Mouse (Mus musculus) embryo, embryonic 11.5 days (tissue): ENCODE measurements at regions not wholly inside any gene's neighbourhood (a gene's known extent, or its start where the extent isn't known, plus 50 kb on each side); places are given as distances from the start of the nearest gene placed in this dataset.
A peak's percentile ranks its signal among the peaks of the same experiment; 100 is the strongest.

ENCODE experiments used
- DNase-seq: peaks from one replicate; pipeline ENCODE4 v3.0.0-alpha.2; 2012; ENCODE audit warnings: low read depth, low spot score

DNA sequence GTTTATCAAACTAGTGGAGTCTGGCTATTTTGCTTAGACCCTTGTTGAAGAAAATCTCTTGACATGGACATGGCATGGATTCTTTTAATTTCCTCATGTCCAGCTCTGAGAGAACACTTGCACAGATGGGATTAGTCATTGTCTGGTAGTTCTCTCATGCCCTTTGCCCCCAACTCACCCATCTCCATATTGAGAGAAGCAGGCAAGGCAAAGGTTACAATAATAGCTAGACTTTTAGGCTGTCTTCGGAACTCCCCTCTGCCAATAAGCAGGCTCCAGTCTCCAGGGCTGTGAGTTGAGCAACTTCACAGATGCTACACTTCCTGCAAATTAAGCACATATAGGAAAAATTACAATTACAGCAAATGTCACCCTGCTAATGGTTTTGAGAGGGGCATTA lies 558.0 kb upstream of the Alcam start:
- DNase-seq: no peak

DNA sequence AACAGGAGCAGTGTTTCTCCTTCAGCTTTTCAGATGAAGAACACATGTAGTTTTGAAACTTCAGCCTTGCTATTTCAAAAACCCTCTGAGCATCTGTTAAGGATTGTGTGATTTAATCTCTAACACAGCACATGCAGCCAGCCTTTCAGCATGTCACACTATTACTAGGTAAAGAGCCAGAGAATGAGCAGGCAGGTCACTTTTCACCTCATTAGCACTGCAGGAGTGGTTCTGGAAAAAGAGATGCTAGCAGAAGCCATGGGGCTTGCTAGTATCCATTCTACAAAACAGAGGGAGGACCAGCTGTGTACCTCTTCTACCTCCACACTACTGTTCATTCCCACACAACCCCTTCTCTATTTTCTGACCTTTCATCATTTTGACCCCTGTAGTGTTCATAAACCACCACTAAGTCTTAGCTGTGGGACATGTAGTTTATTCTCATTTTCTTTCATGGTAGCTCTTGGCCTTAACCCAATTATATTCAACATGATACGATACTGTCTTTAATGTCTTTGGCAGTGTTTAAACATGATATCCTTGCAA lies 535.1 kb upstream of the Alcam start:
- peak; percentile 7 for DNase-seq

DNA sequence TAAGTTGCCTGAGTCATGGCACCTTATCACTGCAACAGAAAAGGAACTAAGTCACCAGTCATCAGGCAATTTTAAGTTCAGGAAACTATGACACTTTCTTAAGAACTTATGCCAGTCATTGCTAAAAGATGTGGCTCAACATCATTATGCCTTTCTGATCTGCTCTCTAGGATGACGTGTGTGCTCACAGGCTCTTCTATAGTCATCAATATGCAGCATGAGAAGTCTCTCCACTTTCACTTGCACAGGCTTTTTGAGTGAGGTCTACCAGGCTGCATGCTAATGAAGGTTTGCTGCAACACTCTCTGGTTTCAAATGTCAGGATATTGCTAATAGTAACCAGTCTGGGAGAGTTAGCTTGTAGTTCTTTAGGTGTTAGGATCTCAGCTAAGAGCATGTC lies 530.5 kb upstream of the Alcam start:
- DNase-seq: no peak

DNA sequence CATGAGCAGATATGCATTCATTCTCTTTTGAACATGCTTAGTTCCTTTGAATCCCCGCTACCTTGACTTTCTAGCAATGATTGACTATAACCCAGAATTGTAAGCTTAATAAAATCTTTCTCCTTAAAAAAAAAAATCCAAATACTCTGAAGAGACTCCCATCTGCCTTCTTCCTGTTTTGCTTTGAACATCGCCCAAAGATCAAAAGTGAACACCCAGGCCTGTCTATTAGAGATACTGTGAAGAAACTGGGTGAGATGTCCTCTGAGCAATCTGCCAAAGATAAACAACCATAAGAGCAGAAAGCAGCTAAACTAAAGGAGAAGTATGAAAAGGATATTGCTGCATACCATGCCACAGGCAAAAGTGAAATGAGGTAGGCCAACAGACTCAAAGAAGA lies 527.1 kb upstream of the Alcam start:
- DNase-seq: no peak

DNA sequence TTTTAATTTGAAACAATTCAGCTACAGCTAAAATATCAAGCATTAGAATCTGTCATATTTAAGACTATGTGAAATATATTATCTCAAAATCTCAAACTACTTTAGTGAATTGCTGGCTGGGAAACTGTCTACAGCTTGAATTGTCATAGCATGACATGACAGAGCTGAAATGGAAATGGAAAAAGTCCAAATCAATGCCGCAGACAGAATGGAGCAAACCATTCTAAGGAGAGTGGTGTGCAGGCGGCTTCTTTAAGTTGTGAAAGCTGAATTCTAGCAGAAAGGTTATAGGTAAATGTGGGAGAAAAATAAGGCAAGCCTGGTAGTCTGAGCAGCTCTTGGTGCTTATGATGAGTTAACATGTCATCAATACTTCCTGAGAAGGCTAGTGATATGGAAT lies 518.9 kb upstream of the Alcam start:
- DNase-seq: no peak

DNA sequence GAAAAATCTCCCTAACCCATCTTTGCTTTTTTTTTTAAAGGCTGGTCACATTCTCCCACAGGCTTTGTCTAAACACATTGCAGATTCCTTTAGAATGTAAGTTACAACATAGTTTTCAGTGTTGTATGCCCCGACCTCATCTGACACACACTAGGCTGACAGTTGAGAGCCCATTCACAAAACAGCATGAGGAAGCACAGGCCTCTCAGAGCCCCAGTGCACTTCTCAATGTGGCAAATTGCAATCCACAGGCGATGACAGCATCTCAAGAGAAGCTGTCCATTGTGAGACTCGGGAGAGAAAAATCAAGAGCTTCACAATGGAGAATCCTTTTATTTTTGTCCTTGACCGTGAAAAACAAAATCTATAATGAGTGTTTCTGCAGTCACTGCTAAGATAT lies 493.8 kb upstream of the Alcam start:
- DNase-seq: no peak

DNA sequence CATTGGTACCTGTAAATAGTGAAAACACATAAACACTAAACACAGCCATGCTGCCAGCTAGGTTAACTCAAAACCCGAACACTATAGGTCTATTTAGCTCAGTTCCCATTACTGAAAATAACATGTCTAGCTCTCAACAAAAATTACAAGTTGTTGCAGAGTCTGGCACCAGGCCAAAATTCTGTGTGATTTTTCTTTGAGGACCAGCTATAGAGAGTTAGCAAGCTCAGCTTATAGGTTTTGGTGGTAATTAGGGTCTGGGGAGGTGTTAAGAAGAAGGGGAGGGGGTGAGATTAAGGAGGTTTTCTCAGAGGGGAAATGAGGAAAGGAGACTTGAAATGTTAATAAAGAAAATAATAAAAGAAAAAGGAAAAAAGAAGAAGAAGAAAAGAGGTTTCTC lies 480.9 kb upstream of the Alcam start:
- DNase-seq: no peak

DNA sequence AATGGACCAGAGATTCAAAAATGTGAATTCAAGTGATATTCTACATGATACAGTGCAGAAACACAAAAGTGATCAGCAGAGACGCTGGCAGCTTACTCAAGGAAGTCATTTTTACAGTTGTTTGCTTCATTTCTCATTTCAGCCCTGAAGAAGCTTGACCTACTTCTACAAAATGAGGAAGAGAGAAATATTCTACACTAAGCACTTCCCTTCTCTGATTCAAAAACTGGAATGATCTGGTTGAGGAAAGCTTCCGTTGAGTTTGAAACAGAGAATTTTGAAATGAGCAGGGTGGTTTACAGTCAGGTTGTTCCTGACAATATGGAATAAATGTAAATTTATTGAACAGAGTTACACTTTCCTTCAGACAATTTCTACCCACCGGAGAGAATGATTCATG lies 478.1 kb upstream of the Alcam start:
- no peak for DNase-seq

DNA sequence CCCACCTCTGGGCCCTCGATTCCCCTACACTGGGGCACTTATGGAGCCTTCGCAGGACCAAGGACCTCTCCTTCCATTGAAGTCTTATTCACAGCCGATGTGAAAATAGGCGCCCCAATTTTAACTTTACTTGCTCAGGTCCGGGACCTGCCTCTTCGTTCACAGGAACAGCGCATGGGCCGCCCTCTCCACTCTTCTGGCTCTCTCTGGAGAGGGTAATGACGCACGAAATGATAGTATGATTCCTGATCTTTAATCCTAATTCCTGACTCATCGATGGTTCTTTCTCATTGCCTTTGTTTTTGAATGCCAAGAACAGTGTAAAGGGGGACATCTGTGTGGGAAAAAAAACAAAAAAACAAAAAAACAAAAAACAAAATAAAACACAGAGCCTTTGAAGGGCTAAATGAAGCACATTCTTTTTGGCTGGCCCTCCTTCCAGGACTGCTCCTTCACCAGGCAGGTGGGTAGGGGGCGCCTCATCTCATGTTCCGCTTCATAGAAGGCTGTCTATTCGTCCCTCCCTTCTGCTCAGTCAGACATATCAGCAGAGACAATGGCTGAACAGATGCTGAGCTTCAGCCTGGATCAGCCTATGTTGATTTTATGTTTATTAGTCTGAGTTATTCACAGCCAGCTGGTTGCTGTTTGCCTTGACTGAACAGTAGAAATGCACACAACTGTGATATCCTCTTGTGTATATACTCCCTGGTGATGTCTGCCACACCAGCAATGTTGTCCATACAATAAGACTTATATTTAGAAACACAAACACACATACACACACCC lies 438.8 kb upstream of the Alcam start:
- no peak for DNase-seq

DNA sequence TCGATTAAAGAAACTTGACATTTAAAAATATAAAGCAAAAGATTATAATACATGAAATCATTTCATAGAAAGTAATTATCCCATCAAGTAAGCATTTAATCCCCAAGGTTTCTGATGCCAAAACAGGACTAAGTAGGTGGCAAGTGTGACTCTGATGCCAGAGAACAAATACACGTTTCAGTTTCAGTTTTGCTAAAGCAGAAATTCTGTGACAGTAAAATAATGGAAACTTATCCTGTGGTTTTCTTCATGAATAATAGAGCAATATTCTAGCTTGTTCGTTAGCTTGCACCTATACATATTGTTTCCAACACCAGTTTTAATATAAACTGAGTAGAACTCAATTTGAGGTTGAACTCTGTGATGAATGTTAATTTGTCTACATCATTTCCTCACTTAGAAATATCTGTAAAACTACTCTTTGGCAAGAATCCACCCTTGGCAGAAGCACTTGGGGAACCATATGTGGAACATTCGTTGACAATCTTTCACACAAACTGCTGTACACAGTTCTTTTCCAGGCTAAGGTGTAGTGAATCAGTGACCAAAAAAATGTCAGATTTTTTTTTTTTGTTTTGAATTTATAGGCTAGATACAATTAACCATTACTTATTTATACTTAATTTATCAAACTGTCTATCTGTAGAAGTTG lies 425.7 kb upstream of the Alcam start:
- no peak for DNase-seq

DNA sequence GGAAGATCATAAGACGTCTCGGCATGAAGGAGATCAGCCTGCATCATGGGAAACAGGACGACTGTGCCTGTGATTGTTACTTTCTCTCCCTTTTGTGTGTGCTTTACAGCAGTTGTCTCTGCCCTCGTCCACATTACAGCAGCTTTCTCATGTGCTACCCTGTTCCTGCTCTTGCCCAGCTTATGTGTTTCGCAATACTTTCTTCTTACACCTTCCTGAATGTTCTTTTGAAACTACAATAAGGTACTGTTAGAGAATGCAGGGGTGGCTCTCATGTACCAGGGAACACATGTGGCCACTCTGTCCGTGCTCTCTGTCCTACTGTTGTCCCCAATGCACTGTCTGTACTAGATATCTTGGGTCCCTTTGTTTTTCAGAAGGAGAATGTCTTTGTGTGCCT lies 414.0 kb upstream of the Alcam start:
- DNase-seq: no peak

DNA sequence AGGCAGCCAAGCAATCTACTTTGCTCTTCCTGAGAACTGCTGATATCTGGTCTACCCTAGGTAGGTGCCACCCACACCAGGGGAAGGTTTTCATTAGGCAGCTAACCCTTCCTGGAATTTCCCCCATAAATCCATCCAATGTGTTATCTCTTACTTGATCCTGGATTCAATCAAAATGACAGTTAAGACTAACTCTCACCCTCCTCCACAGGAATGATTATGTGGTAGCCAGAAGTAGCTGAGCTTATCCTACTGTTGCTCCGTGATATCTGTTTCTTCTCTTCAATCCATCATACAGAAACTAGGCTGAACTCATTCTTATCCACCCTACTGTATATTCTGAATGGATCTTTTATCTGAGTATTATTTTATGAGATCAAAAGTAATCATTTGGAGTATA lies 409.7 kb upstream of the Alcam start:
- no peak for DNase-seq

DNA sequence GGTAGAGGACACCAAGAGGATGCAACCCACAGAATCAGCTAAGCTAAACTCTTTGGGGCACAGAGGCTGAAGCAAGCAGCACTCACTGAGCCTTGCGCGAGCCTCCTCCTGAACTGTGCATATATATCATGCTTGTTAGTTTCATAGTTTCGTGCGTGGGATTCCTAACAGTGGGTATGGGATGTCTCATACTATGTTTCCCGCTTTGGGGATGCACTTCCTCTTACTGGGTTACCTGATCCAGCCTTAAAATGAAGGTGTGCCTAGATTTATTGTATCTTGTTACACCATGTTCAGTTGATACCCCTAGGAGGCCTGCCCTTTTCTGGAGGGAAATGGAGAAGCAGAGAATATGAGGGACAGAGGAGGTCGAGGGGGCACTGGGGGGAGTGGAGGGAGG lies 407.4 kb upstream of the Alcam start:
- no peak for DNase-seq

DNA sequence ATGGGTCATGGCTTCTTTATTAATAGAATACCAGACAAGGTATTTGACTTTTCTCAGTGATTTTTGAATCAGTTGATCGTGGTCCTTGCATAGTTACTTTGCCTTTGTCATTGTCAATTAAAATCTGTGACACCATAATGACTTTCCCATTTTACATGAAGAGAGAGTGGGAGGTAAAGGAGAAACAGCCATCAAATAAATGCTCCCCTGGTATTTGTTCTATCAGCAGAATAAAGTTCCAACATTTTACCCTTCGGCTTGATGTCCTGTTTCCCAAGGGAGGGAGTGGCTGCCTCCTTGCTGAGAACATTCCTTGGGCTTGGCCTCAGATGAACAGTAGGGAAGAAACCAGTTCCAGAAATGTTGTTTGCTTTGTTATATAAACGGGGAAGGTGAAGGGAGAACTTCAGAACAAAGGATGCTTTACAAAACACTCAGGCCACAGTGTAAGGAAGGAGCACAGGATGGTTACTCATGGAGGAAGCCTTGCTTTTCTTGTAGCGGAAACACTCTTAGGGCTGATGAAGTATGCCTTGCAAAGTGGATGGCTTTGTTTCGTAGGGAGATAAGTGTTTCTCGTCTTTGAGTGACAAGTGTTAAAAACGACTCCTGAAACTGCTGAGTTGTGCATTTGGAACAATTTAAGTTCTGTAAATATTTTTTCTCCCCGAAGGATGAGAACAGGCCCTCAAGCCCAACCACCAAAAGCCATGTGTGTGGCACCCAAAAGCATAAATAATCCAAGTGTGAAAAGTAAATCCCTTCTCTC lies 404.8 kb upstream of the Alcam start:
- no peak for DNase-seq

DNA sequence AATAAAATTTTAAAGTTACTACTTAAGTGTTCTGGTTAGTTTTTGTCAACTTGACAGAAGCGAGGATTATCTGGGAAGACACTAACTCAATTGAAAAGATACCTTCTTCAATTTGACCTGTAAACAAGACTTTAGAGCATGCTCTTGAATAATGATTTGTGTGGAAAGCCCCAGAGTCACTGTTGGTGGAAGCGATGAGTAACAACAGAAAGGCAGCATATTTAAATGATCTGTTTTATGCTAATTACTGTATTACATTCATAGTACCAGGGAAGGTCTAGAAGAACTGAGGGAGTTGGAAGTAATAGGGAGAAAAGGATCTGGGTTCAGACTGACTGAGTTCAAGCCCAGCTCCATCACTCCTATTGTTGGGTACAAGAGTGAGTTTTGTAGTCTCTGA lies 397.3 kb upstream of the Alcam start:
- no peak for DNase-seq

DNA sequence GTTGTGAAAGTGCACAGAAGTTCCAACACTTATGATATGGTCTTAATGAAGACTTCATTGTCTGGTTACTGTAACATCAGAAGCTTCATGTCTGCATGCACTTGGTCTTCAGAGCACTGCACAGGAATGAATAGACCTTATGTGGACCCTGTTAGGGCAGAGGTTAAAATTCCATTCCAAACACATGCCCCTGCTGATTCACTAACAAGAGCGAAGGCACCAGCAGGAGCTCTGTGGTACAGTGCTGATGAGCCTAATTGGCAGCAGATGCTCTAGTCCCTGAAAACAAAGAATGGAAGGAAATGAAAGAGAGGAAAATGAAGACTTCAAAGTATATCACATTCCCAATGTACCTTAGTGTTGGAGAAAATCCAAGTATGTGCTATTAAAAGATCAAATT lies 365.1 kb upstream of the Alcam start:
- DNase-seq: no peak

DNA sequence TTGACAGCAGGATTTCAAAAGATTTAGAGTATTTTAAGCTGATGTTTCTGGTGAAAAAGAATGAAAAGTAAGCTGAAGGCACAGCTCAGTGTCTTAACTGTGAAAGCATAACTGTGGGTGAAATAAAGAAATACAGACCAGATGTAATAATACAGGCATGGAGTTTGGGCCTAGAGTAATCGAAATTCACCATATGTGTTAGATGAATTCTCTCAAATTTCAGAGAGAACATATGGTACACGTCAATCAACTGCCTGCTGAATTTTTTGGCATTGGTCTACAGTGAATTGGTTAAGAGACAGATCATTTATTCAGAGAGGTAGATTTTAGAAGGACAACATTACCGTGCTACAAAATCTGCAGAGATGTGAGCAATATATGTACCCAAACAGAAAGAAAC lies 357.3 kb upstream of the Alcam start:
- DNase-seq: no peak

DNA sequence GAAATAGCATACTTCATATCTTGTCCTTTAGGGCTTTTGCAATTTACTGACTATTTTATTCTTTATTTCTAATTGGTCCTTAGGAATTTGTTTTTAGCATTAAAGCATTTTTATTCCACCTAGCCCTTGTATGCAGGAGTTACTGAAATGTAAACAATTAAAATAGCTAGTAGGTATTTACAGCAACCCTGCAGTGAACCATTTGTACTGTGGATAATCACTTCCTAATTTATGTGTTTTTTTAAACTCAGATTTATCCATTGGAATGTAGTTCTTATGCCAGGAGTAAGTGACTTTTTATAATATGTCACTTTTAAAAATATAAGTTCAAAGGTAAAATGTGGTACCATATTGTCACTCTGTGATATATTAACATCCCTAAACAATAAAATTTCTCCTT lies 350.5 kb upstream of the Alcam start:
- DNase-seq: no peak

DNA sequence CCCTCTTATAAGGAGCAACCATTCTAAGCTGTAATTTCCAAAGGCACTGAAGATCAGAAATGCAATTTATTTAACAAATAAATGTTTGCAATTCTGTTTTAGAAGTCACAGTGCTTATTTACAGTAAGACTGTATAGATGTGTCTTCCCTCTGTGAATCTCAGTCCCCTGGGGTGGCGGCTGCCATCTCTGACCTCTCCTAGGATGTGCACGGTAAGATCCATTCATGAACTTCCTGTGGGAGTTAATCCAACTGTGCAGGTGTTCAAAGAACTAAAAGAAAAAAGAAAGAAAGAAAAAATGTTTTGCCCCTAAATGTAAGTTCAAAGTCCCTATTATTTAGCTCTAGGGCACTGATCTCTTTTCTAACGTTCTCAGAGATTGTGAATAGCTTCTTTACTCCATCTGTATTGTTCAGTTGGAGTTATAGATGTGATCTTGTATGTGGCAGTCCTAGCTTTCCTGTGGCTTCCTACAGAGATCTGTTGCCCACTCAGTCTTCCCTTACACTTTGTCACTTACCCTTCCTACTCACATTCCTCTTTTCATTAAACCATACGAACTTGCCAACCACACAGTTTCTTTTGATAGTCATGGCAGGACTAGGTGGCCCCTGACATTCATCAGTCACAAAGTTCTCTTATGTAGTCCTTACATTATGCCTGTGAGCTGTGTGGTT lies 346.0 kb upstream of the Alcam start:
- DNase-seq: no peak

DNA sequence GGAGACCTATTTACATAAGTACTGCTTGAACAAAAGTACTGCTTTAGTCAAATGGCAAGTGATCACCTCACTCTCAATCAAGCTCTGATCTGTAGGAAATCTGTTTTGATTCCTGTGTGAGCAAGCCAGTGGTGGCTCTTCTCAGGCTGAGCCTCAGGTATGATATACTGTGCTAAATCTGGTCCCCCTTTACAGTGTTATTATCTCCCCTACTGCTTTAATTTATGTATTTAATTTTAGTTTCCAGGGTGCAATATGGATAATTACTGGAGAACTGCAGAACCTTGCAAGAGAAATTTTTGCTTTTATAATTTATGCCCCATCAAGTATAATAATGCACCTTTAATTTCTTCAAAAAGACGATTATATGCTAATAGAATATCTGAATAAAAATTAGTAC lies 341.3 kb upstream of the Alcam start:
- DNase-seq: no peak

DNA sequence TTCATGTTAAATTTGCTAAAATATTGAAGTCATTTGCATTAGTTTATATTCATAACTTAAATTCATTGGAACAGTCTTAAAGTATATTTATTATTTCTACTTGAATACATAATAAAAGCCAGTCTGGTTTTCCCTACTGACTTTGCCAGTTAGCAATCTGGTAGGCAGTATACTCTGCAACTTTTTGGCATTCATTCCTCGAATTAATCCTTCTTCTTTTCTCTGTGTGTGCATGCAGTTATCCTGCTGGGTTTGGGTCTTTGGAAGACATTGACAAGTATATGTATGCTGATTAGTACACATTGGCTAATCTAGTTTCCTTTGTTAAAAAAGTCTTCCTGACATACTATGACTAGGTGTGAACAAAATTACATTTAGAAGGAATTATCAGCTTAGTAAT lies 336.1 kb upstream of the Alcam start:
- no peak for DNase-seq

DNA sequence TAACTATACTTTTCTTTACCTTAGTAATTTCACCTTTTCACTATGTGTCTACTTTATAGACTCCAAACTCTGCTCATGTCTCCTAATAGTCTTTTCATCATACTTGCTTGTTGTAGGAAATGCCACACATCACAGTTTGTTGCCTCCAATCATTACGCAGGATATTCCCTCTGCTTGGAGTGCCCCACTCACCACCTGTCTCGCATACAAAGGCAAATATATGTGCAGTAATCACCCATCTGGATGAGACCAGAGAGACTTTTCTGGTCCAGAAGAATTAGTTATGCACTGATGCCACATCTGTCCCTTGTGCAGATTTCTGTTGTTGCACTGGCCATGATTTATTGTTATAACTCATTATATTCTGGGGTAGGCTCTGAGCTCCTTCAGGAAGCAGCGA lies 293.9 kb upstream of the Alcam start:
- no peak for DNase-seq
